Mouse (Mus musculus): ENCODE data around the gene Olfr706. TPM values are rescaled to one million over a fixed set of nuclear protein-coding genes. Genes with fewer than 3 reads are reported as not detected.
"Not testable (repeated sequence)": the region's sequence is repeated elsewhere in the genome, so short reads cannot be mapped to it uniquely, and the experiment has no call there.

Olfr706 gene
- polyA plus RNA-seq (2015; fragmentation: Nextera tagmentation; extraction: Ambion mirVana), result not detected in 2 replicates

GRCm38 (mm10) chr7:106888062-106888461 lies at the start of gene Olfr706:
Gene Olfr706, minus strand, starts transcription at chr7:106888162.
- Histone ChIP-seq H3K9me3 (no peaks in the 10 kb centered on the region), H3K4me3 (no peak within 1 kb of the TSS), H3K27me3 (no peaks in the 10 kb centered on the region), H3K27ac (replicated peaks) (no peak within 1 kb of the TSS), H3K4me1 (replicated peaks) (no peaks in the 10 kb centered on the region), H3K4me2 (no peak within 1 kb of the TSS), H3K9ac (no peak within 1 kb of the TSS), H3K36me3 (no peaks in the 10 kb centered on the region)
- no peak for ATAC-seq (ENCODE audit: low FRiP score, low read depth)
- 89% methylated on average over 2 of the region's 2 CpGs for WGBS

- Histone ChIP-seq H3K4me3 (no peak within 1 kb of the TSS), H3K4me1 (replicated peaks) (no peaks in the 10 kb centered on the region), H3K36me3 (no peaks in the 10 kb centered on the region), H3K9ac (no peak within 1 kb of the TSS), H3K9me3 (no peaks in the 10 kb centered on the region), H3K27ac (replicated peaks) (no peak within 1 kb of the TSS), H3K27me3 (no peaks in the 10 kb centered on the region), H3K4me2 (no peak within 1 kb of the TSS)
- ATAC-seq (ENCODE audit: low FRiP score, low read depth), result no peak
Measured at GRCm38 (mm10) chr7:106932119-106932518, 44.2 kb upstream of the Olfr706 start, which contains the start of gene Olfr709-ps1. Gene Olfr709-ps1, minus strand, starts transcription at chr7:106932219.

- WGBS, result 96% methylated on average over 7 of the region's 7 CpGs
- not testable (repeated sequence) for ATAC-seq (ENCODE audit: low FRiP score, low read depth); H3K27ac ChIP-seq (replicated peaks); H3K9me3 ChIP-seq; H3K36me3 ChIP-seq; H3K27me3 ChIP-seq; H3K9ac ChIP-seq; H3K4me3 ChIP-seq; H3K4me2 ChIP-seq; H3K4me1 ChIP-seq (replicated peaks)
Measured at GRCm38 (mm10) chr7:106920961-106921360, 33.0 kb upstream of the Olfr706 start.

GRCm38 (mm10) chr7:106907676-106908075 lies 19.7 kb upstream of the Olfr706 start, which contains the start of gene Olfr1532-ps1:
Gene Olfr1532-ps1, plus strand, starts transcription at chr7:106908001.
- H3K9ac ChIP-seq, result no peak within 1 kb of the TSS
- H3K4me1 ChIP-seq (replicated peaks), result no peaks in the 10 kb centered on the region
- H3K27me3 ChIP-seq, result no peaks in the 10 kb centered on the region
- no peak for ATAC-seq (ENCODE audit: low FRiP score, low read depth)
- no peak within 1 kb of the TSS for H3K27ac ChIP-seq (replicated peaks)
- no peaks in the 10 kb centered on the region for H3K36me3 ChIP-seq
- H3K4me2 ChIP-seq, result no peak within 1 kb of the TSS
- no peaks in the 10 kb centered on the region for H3K9me3 ChIP-seq
- WGBS, result 68% methylated on average over 2 of the region's 2 CpGs
- H3K4me3 ChIP-seq, result no peak within 1 kb of the TSS

- H3K4me3 ChIP-seq; ATAC-seq (ENCODE audit: low FRiP score, low read depth); H3K27me3 ChIP-seq; H3K4me1 ChIP-seq (replicated peaks); H3K4me2 ChIP-seq; H3K36me3 ChIP-seq; H3K9ac ChIP-seq; H3K27ac ChIP-seq (replicated peaks); H3K9me3 ChIP-seq: not testable (repeated sequence)
- WGBS, result 95% methylated on average over 3 of the region's 3 CpGs
Measured at GRCm38 (mm10) chr7:106901141-106901540, 13.2 kb upstream of the Olfr706 start, which contains the start of gene Olfr707. Gene Olfr707, minus strand, starts transcription at chr7:106901241.

GRCm38 (mm10) chr7:106876791-106877190 lies 11.2 kb downstream of the Olfr706 start, which contains the start of gene Olfr705:
Gene Olfr705, minus strand, starts transcription at chr7:106876891.
- no peaks in the 10 kb centered on the region for H3K36me3 ChIP-seq
- H3K9me3 ChIP-seq, result no peaks in the 10 kb centered on the region
- H3K27me3 ChIP-seq, result no peaks in the 10 kb centered on the region
- no peak within 1 kb of the TSS for H3K27ac ChIP-seq (replicated peaks)
- no peak within 1 kb of the TSS for H3K4me3 ChIP-seq
- H3K9ac ChIP-seq, result no peak within 1 kb of the TSS
- H3K4me1 ChIP-seq (replicated peaks), result no peaks in the 10 kb centered on the region
- 81% methylated on average over 3 of the region's 3 CpGs for WGBS
- no peak for ATAC-seq (ENCODE audit: low FRiP score, low read depth)
- no peak within 1 kb of the TSS for H3K4me2 ChIP-seq

GRCm38 (mm10) chr7:106862885-106863284 lies 25.1 kb downstream of the Olfr706 start, which contains the start of gene Olfr704:
Gene Olfr704, plus strand, starts transcription at chr7:106863185.
- Histone ChIP-seq H3K9me3 (no peaks in the 10 kb centered on the region), H3K36me3 (no peaks in the 10 kb centered on the region), H3K27me3 (no peaks in the 10 kb centered on the region), H3K9ac (no peak within 1 kb of the TSS), H3K4me2 (no peak within 1 kb of the TSS), H3K27ac (replicated peaks) (no peak within 1 kb of the TSS), H3K4me1 (replicated peaks) (no peaks in the 10 kb centered on the region), H3K4me3 (no peak within 1 kb of the TSS)
- ATAC-seq (ENCODE audit: low FRiP score, low read depth), result no peak

GRCm38 (mm10) chr7:106843060-106843459 lies 44.9 kb downstream of the Olfr706 start, which contains the start of gene Olfr703:
Gene Olfr703, plus strand, starts transcription at chr7:106843360.
- H3K4me1 ChIP-seq (replicated peaks), result no peaks in the 10 kb centered on the region
- no peak within 1 kb of the TSS for H3K27ac ChIP-seq (replicated peaks)
- H3K4me2 ChIP-seq, result no peak within 1 kb of the TSS
- H3K9ac ChIP-seq, result no peak within 1 kb of the TSS
- no peaks in the 10 kb centered on the region for H3K9me3 ChIP-seq
- ATAC-seq (ENCODE audit: low FRiP score, low read depth), result no peak
- no peak within 1 kb of the TSS for H3K4me3 ChIP-seq
- WGBS, result 63% methylated on average over 2 of the region's 2 CpGs
- no peaks in the 10 kb centered on the region for H3K36me3 ChIP-seq
- H3K27me3 ChIP-seq, result no peaks in the 10 kb centered on the region

- H3K36me3 ChIP-seq, result no peaks in the 10 kb centered on the region
- H3K9me3 ChIP-seq, result no peaks in the 10 kb centered on the region
- no peak for ATAC-seq (ENCODE audit: low FRiP score, low read depth)
- no peak within 1 kb of the TSS for H3K4me3 ChIP-seq
- no peaks in the 10 kb centered on the region for H3K4me1 ChIP-seq (replicated peaks)
- no peaks in the 10 kb centered on the region for H3K27me3 ChIP-seq
- no peak within 1 kb of the TSS for H3K9ac ChIP-seq
- no peak within 1 kb of the TSS for H3K4me2 ChIP-seq
- no peak within 1 kb of the TSS for H3K27ac ChIP-seq (replicated peaks)
Measured at GRCm38 (mm10) chr7:106833793-106834192, 54.2 kb downstream of the Olfr706 start, which contains the start of gene Olfr702. Gene Olfr702, minus strand, starts transcription at chr7:106833893.

Other genes starting within 250 kb of the Olfr706 start
- gene Olfr693, start 207.6 kb downstream of the Olfr706 start, polyA plus RNA-seq (2015; fragmentation: Nextera tagmentation; extraction: Ambion mirVana), result 0.05 TPM in 1 of 2 replicates, not detected in the other
- not detected in 2 replicates for gene Olfr694, start 196.3 kb downstream of the Olfr706 start, polyA plus RNA-seq (2015; fragmentation: Nextera tagmentation; extraction: Ambion mirVana)
- not detected in 2 replicates for gene Olfr695, start 171.8 kb downstream of the Olfr706 start, polyA plus RNA-seq (2015; fragmentation: Nextera tagmentation; extraction: Ambion mirVana)
- not detected in 2 replicates for gene Olfr697, start 145.7 kb downstream of the Olfr706 start, polyA plus RNA-seq (2015; fragmentation: Nextera tagmentation; extraction: Ambion mirVana)
- not detected in 2 replicates for gene Olfr698, start 132.8 kb downstream of the Olfr706 start, polyA plus RNA-seq (2015; fragmentation: Nextera tagmentation; extraction: Ambion mirVana)
- gene Olfr699, start 95.0 kb downstream of the Olfr706 start, polyA plus RNA-seq (2015; fragmentation: Nextera tagmentation; extraction: Ambion mirVana), result not detected in 2 replicates
- not detected in 2 replicates for gene Olfr700, start 79.3 kb downstream of the Olfr706 start, polyA plus RNA-seq (2015; fragmentation: Nextera tagmentation; extraction: Ambion mirVana)
- not detected in 2 replicates for gene Olfr701, start 74.0 kb downstream of the Olfr706 start, polyA plus RNA-seq (2015; fragmentation: Nextera tagmentation; extraction: Ambion mirVana)
- gene Olfr702, start 54.3 kb downstream of the Olfr706 start, polyA plus RNA-seq (2015; fragmentation: Nextera tagmentation; extraction: Ambion mirVana), result not detected in 2 replicates
- not detected in 2 replicates for gene Olfr703, start 44.8 kb downstream of the Olfr706 start, polyA plus RNA-seq (2015; fragmentation: Nextera tagmentation; extraction: Ambion mirVana)
- not detected in 2 replicates for gene Olfr704, start 25.0 kb downstream of the Olfr706 start, polyA plus RNA-seq (2015; fragmentation: Nextera tagmentation; extraction: Ambion mirVana)
- gene Olfr705, start 11.3 kb downstream of the Olfr706 start, polyA plus RNA-seq (2015; fragmentation: Nextera tagmentation; extraction: Ambion mirVana), result not detected in 2 replicates
- gene Olfr707, start 13.1 kb upstream of the Olfr706 start, polyA plus RNA-seq (2015; fragmentation: Nextera tagmentation; extraction: Ambion mirVana), result not detected in 2 replicates
- not detected in 2 replicates for gene Olfr1532-ps1, start 19.8 kb upstream of the Olfr706 start, polyA plus RNA-seq (2015; fragmentation: Nextera tagmentation; extraction: Ambion mirVana)
- gene Olfr709-ps1, start 44.1 kb upstream of the Olfr706 start, polyA plus RNA-seq (2015; fragmentation: Nextera tagmentation; extraction: Ambion mirVana), result not detected in 2 replicates
- not detected in 2 replicates for gene Olfr710, start 60.1 kb upstream of the Olfr706 start, polyA plus RNA-seq (2015; fragmentation: Nextera tagmentation; extraction: Ambion mirVana)
- not detected in 2 replicates for gene Olfr6, start 75.8 kb upstream of the Olfr706 start, polyA plus RNA-seq (2015; fragmentation: Nextera tagmentation; extraction: Ambion mirVana)
- gene Olfr711, start 87.3 kb upstream of the Olfr706 start, polyA plus RNA-seq (2015; fragmentation: Nextera tagmentation; extraction: Ambion mirVana), result not detected in 2 replicates
- not detected in 2 replicates for gene Olfr2, start 117.9 kb upstream of the Olfr706 start, polyA plus RNA-seq (2015; fragmentation: Nextera tagmentation; extraction: Ambion mirVana)
- not detected in 2 replicates for gene Olfr713, start 143.0 kb upstream of the Olfr706 start, polyA plus RNA-seq (2015; fragmentation: Nextera tagmentation; extraction: Ambion mirVana)
- gene Olfr714, start 182.8 kb upstream of the Olfr706 start, polyA plus RNA-seq (2015; fragmentation: Nextera tagmentation; extraction: Ambion mirVana), result not detected in 2 replicates
- gene Olfr17, start 205.1 kb upstream of the Olfr706 start, polyA plus RNA-seq (2015; fragmentation: Nextera tagmentation; extraction: Ambion mirVana), result not detected in 2 replicates
- not detected in 2 replicates for gene Olfr715b, start 222.2 kb upstream of the Olfr706 start, polyA plus RNA-seq (2015; fragmentation: Nextera tagmentation; extraction: Ambion mirVana)
- not detected in 2 replicates for gene Olfr715, start 242.9 kb upstream of the Olfr706 start, polyA plus RNA-seq (2015; fragmentation: Nextera tagmentation; extraction: Ambion mirVana)

All from hindbrain, embryonic 15.5 days (tissue).